Mouse (Mus musculus) heart, embryonic 10.5 days (tissue): ENCODE results near the gene Pknox2. TPM values are rescaled to one million over a fixed set of nuclear protein-coding genes. Genes with fewer than 3 reads are reported as not detected.

Experiments used
- DNase-seq: peaks from one replicate; pipeline ENCODE4 v3.0.0-alpha.2; 2017; ENCODE audit warnings: low spot score
- H3K27ac ChIP-seq: fragments of 300-500 bp; sonication (generic); 2 replicates; pipeline ENCODE4 v1.5.1; 2016; ENCODE audit warnings: mild to moderate bottlenecking
- H3K27me3 ChIP-seq: fragments of 300-500 bp; sonication (generic); 2 replicates; pipeline ENCODE4 v1.6.1; 2016; ENCODE audit warnings: mild to moderate bottlenecking; ENCODE audit not compliant: poor library complexity, insufficient read depth, severe bottlenecking
- H3K36me3 ChIP-seq: fragments of 300-500 bp; sonication (generic); 2 replicates; pipeline ENCODE4 v1.6.1; 2016; ENCODE audit warnings: mild to moderate bottlenecking, moderate library complexity
- H3K4me1 ChIP-seq: fragments of 300-500 bp; sonication (generic); 2 replicates; pipeline ENCODE4 v1.6.1; 2016; ENCODE audit warnings: mild to moderate bottlenecking
- H3K4me3 ChIP-seq: fragments of 300-500 bp; sonication (generic); 2 replicates; pipeline ENCODE4 v1.5.1; 2016; ENCODE audit warnings: mild to moderate bottlenecking, moderate library complexity
- H3K9me3 ChIP-seq: fragments of 300-500 bp; sonication (generic); 2 replicates; pipeline ENCODE4 v1.6.1; 2016; ENCODE audit warnings: mild to moderate bottlenecking, moderate library complexity
- WGBS: fragments of 180-500 bp; shearing (Covaris S2); methylation state at CpG from one replicate; pipeline ENCODE4 v1.1.7; 2016; 5-methylcytosine and 5-hydroxymethylcytosine counted together
- polyA plus RNA-seq: library from polyadenylated mRNA; unstranded; fragments of >200 nt; fragmentation: Nextera tagmentation; extraction: Ambion mirVana; gene quantifications from 2 replicates; pipeline ENCODE4 v1.2.1, GENCODE M21; 2016

Pknox2 gene
- polyA plus RNA-seq, 1 experiment from 2014 or later: 9.1 TPM

DNA sequence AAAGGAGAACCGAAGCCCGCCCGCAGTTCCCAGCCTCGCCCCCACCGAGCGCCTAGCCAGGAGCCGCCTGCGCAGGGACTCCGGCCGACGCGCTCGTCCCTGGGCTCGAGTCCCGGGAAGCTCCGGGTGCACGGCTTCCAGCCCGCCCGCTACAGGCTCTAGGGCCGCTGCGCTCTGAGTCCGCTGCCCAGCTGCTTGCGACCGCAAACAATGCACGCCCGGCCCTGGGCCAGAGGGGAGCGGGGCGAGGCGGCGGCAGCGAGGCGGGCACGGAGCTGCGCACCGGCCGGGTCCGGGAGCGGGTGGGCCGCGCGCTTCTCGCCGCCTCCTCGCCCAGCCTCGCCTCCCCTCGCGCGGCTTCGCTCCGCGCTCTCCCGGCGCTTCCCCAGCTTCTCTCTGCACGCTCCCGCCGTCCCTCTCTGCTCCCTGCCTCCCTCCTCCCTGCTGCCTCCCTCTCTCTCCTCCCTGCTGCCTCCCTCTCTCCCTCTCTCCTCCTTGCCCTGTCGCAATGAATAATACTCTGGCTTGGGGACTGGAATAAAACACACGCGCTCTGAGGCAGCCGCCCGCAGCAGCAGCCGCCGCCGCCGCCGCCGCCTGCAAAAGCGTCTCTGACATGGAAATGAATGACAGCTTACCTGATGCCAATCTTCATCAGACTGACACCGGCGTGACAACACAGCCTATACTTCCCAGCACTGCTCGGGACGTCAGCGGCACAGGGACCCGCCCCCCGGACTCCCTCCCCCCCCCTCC, 426 bp downstream of the Pknox2 start:
- peak; percentile 94 for DNase-seq
- Histone ChIP-seq H3K36me3 (no peaks in the 10 kb centered on the region), H3K27ac (peak overlapping the region; percentile 97), H3K27me3 (peaks cover 10% of the 10 kb centered on the region; the same call in 1 of the 2 replicates), H3K9me3 (no peaks in the 10 kb centered on the region), H3K4me1 (peaks cover 45% of the 10 kb centered on the region), H3K4me3 (peak overlapping the region; percentile 85)
- WGBS: under 1% methylated on average over 70 of the region's 75 CpGs

DNA sequence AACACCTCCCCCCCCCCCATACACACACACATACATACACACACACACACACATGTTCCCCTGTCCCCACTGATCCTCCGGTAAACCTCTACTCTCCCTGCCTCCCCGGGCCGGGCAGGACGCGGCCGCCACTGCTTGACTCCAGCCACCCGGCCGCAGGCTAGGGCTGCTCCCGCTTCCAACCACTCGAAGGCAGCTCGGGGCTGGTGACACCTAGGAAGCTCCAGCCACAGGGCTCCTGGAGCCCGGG, 929 bp downstream of the Pknox2 start:
- peak overlapping the region; percentile 97 for H3K27ac ChIP-seq
- no peak for DNase-seq
- H3K9me3 ChIP-seq: no peaks in the 10 kb centered on the region
- peaks cover 10% of the 10 kb centered on the region; the same call in 1 of the 2 replicates for H3K27me3 ChIP-seq
- no peaks in the 10 kb centered on the region for H3K36me3 ChIP-seq
- peak overlapping the region; percentile 85 for H3K4me3 ChIP-seq
- H3K4me1 ChIP-seq: peaks cover 50% of the 10 kb centered on the region
- WGBS: under 1% methylated on average over 12 of the region's 12 CpGs

DNA sequence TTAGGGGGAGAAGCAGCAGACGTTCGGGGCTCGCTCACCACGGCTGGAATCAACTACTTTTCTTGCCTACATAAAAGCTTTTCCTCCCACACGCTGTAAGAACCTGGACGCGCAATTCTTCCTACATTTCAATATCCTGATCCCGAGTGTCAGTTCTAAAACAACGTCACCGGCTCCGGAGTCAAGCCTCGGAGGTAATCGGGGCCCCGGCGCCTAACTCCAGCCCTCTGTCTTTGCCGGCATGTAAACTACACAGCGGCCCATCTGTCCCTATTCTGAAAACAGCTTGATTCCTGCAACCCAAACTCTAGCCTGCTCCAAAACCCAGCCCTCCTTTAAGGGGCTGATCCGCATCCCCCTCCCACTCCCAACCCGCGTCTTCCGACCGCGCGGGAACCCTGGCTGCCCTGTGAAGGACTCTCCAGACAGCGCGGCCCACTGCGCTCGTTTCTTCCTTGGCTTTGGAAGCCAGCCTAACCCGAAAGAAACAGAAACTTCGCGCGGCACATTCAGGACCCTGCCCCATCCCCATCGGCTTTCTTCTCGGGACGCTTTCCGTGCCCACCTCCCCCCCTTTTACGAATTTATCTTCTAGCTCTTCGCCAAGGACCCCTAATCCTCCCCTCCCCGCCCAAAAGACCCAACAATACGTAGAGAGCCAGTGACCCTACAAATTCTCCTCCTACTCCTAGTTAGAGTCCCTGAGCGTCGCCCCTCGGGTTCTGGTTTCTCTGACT, 1.4 kb downstream of the Pknox2 start:
- H3K4me3 ChIP-seq: peak overlapping the region; percentile 85
- peaks cover 10% of the 10 kb centered on the region; the same call in 1 of the 2 replicates for H3K27me3 ChIP-seq
- peaks cover 55% of the 10 kb centered on the region for H3K4me1 ChIP-seq
- WGBS: under 1% methylated on average over 43 of the region's 43 CpGs
- H3K36me3 ChIP-seq: no peaks in the 10 kb centered on the region
- peak; percentile 81 for DNase-seq
- H3K27ac ChIP-seq: peak overlapping the region; percentile 97
- H3K9me3 ChIP-seq: no peaks in the 10 kb centered on the region

DNA sequence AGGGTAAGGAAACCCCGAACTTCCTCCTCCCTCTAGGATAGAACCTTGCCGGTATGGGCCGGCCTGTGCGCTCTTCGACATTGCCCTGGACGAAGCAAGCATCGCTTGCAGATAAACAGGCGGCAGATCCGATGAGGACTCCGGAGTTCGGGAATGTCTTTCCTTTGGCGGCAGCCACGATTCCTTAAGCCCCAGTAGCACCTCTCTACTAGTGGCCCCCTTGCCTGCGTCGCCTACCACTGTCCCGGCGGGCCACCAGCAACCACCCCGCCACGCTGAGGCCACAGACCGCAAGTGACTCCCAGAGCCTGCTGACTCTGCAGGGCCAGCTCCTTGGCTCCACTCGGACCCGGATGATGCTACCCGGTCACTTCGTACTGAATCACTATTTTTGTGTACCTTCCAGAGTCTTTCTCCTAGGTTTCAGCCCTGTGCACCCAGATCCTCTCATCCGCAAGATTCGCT, 2.0 kb downstream of the Pknox2 start:
- H3K4me1 ChIP-seq: peaks cover 61% of the 10 kb centered on the region
- peak overlapping the region; percentile 85 for H3K4me3 ChIP-seq
- WGBS: under 1% methylated on average over 26 of the region's 26 CpGs
- DNase-seq: peak; percentile 84
- no peaks in the 10 kb centered on the region for H3K36me3 ChIP-seq
- H3K27ac ChIP-seq: peak overlapping the region; percentile 97
- H3K9me3 ChIP-seq: no peaks in the 10 kb centered on the region
- H3K27me3 ChIP-seq: peaks cover 10% of the 10 kb centered on the region; the same call in 1 of the 2 replicates

DNA sequence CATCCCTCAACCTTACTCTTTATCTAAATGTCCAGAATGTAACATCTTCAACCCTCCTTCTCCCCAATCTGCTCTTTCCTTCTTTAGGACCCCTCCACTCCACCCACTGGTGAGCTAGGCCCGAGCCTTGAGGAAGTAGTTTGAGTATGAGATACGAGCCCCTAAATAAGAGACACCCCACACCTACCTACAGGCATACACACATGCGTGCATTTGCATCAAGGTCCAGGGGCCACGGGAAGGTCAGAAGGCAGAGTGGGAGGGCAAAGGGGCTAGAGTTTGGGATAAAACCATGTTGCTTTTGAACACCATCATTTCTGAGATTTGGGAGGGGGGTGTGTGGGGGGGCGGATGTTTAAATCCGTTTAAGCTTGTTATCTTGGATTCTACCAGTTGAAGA, 2.5 kb downstream of the Pknox2 start:
- H3K4me3 ChIP-seq: peak overlapping the region; percentile 85
- no peak for DNase-seq
- 5% methylated on average over 6 of the region's 6 CpGs for WGBS
- H3K9me3 ChIP-seq: no peaks in the 10 kb centered on the region
- peaks cover 10% of the 10 kb centered on the region; the same call in 1 of the 2 replicates for H3K27me3 ChIP-seq
- peaks cover 66% of the 10 kb centered on the region for H3K4me1 ChIP-seq
- H3K36me3 ChIP-seq: no peaks in the 10 kb centered on the region
- H3K27ac ChIP-seq: peak overlapping the region; percentile 97

DNA sequence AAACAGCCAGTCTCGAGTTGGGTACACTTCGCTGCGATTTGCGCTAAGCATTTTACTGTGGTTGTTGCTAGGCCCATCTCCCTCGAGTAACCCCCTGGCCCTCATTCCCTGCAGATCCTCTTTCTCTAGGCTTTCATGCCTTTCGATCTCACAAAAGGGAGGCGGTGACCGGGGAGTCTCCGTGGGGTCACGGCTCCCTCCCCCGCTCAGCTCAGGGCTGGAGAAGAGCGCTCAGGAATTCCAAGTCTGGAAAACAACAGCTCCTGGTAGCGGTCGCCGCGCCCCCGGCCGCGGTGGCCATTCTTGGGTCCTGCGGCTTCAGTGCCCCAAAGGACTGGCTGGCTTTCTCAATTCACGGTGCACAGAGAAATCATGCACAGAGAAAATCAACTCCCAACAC, 3.0 kb downstream of the Pknox2 start:
- no peaks in the 10 kb centered on the region for H3K9me3 ChIP-seq
- under 1% methylated on average over 21 of the region's 21 CpGs for WGBS
- peaks cover 10% of the 10 kb centered on the region; the same call in 1 of the 2 replicates for H3K27me3 ChIP-seq
- H3K4me1 ChIP-seq: peaks cover 71% of the 10 kb centered on the region
- peak overlapping the region; percentile 85 for H3K4me3 ChIP-seq
- DNase-seq: peak; percentile 82
- H3K36me3 ChIP-seq: no peaks in the 10 kb centered on the region
- peak overlapping the region; percentile 97 for H3K27ac ChIP-seq

DNA sequence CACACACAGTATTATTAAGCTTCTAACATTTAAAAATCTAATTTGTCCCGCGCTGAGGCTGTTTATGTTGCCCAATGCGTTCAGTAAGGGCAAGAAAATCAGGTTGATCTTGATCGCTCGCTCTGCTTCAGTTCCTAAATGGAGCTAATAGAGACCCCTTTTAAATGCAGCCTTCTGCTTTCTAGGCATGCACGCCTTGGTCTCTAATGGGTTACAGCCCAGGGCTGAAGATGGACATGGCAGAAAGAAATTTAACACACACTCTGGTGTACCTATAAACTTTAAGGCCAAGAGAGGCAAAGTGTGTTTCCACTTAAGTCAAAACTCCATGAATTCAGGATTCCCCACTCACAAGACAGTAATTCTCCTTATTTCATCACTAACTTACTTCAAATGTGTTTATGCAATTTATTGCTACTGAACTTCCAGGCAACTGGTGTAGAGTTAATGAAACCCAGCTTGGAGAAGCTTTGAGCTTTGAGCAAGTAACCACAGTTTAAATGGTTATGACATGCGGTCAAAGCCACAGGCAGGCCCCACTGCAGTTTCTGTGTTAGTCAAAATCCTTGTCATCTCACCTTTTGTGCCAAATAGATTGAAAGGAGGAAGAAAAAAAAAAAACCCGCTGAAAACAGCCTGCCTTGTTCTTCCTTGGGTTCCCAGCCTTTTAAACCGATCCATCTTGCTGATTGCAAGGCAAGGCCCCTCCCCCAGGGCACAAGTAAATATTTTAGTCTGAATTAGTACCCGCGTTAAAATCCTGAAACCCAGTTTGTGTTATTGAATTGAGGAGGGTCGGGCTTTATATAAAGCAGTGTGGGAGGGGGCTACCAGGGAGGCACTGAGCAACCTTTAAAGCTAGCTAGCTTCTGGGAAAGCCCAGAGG, 3.9 kb downstream of the Pknox2 start:
- no peaks in the 10 kb centered on the region for H3K9me3 ChIP-seq
- WGBS: 40% methylated on average over 12 of the region's 12 CpGs
- peaks cover 76% of the 10 kb centered on the region for H3K4me1 ChIP-seq
- H3K27ac ChIP-seq: peak overlapping the region; percentile 97
- H3K36me3 ChIP-seq: no peaks in the 10 kb centered on the region
- no peak for DNase-seq
- H3K27me3 ChIP-seq: peaks cover 5% of the 10 kb centered on the region; the same call in 1 of the 2 replicates
- peak overlapping the region; percentile 85 for H3K4me3 ChIP-seq

DNA sequence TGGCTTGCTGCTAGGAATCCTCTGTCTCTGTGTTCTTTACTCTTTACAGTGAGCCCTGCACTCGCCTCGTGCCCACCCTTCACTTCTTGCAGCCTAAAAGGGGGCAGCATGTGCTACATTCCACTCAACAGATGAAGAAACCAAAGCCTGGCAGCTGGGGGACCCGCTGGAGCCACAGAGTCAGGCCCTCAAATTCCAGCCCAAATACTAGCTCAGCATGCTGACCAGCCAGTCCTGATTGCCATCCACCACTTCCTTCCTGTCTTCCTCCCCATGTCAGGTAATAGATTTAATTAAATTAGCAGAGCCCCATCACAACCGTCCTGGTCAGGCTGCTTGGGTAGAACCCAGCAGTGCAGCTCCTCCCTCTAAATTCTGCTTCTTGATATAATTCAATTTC, 5.1 kb downstream of the Pknox2 start:
- Histone ChIP-seq H3K27me3 (no peaks in the 10 kb centered on the region; the same call in 1 of the 2 replicates), H3K4me1 (peaks cover 76% of the 10 kb centered on the region), H3K27ac (peak overlapping the region; percentile 86; the same call in 1 of the 2 replicates), H3K9me3 (no peaks in the 10 kb centered on the region), H3K36me3 (no peaks in the 10 kb centered on the region), H3K4me3 (no peak overlapping the region)
- DNase-seq: no peak
- 27% methylated on average over 4 of the region's 4 CpGs for WGBS

DNA sequence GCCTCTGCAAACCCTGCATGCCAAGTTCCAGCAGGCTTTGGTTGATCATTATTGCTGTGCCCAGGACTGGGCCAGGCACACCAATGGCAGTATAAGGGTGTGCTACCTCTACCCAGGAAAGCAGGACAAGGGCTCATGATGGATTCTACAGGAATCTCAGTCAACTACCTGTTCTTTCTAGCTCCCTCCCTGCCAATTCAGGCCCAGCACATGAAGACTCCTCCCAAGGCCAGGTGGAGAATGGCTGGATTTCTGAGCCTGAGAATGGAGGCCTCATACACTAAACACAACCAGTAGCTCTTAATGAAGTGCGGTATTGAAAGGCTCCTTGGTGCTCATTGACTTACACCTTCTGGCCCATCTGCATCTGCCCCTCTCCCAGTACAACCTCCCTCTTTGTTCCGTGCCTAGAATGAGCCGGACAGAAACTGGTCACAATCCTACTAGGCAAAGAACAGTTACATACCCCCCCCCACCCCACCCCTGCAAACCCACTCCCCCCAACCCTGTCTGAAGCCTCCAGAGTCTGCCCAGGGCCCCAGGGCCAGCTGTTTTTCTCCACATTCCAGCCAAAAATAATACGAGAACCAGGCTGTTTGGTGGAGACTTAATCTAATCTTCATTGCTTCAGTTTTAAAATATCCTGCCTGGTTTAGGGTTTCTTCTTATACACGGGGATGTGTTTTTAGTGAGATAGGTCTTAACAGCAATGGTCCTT, 6.6 kb downstream of the Pknox2 start:
- Histone ChIP-seq H3K9me3 (no peaks in the 10 kb centered on the region), H3K4me3 (no peak overlapping the region), H3K36me3 (no peaks in the 10 kb centered on the region), H3K27me3 (no peaks in the 10 kb centered on the region; the same call in 1 of the 2 replicates), H3K27ac (peak overlapping the region; percentile 86), H3K4me1 (peaks cover 73% of the 10 kb centered on the region)
- DNase-seq: no peak
- WGBS: 23% methylated on average over 5 of the region's 5 CpGs

DNA sequence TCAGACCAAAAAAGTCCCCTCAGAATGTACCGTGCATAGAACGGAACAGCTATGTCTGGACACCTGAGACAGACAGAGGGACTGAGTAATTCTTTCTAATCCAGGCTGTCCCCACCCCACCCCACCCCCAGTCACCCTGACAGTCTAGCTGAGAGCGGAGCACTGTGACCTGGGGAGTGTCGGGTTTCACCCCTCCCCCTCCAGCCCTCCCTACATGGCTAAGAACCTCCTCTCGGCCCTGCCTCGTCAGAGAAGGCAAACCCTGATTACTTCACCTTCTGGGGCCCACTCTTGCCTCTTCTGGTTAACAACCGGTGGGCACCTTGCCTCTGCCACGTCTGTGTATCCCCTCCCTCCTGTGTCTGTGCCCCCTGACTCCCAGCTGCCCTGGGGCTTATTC, 7.7 kb downstream of the Pknox2 start:
- H3K36me3 ChIP-seq: no peaks in the 10 kb centered on the region
- H3K9me3 ChIP-seq: no peaks in the 10 kb centered on the region
- H3K27ac ChIP-seq: peak overlapping the region; percentile 86
- whole genome bisulfite sequencing: 0% methylated on average over 8 of the region's 8 CpGs
- H3K27me3 ChIP-seq: no peaks in the 10 kb centered on the region; the same call in 1 of the 2 replicates
- peak overlapping the region; percentile 35 for H3K4me3 ChIP-seq
- H3K4me1 ChIP-seq: peaks cover 62% of the 10 kb centered on the region
- DNase-seq: peak; percentile 89

DNA sequence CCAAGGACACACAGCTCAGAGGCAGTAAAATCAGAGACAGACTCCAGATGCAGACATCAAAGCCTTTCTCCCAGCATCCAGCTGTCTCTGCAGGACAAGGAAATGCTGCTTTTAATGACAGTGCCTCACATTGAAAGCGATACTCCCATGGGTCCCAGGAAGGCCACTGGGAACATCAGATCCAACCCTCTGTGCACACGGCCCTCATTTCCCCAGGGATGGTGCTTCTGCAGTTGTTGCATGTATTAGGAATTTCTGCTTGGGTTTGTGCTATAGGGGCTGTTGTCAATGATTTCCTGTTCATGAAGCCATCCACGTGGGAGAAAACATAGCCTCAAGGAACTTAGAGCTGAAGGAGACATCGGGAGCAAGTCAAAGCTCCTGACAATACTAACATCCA, 8.3 kb downstream of the Pknox2 start:
- 33% methylated on average over 4 of the region's 4 CpGs for WGBS
- Histone ChIP-seq H3K27ac (peak overlapping the region; percentile 86; the same call in 1 of the 2 replicates), H3K27me3 (no peaks in the 10 kb centered on the region; the same call in 1 of the 2 replicates), H3K4me3 (0 out of 2 replicates have a peak overlapping the region, but pooled peaks have one; percentile 35), H3K4me1 (peaks cover 55% of the 10 kb centered on the region), H3K36me3 (no peaks in the 10 kb centered on the region), H3K9me3 (no peaks in the 10 kb centered on the region)
- DNase-seq: no peak

DNA sequence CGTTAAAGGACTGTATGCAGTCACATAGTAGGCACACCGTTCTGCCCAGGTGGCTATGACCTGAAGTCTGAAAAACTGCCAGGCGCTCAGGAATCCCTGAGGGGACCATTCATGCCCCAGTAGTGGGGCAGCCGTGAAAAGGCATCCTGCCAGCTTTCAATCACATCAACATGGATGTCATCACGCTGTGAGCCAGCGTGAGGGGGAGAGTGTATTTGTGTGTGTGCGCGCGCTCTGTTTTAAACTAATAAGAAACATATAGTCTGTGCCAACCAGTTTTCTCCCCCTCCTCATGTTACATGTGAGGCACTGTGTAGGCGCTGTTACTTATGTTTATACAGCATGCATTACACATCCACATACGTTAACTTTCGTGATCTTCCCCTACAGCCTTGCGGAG, 10.9 kb downstream of the Pknox2 start:
- no peak for DNase-seq
- Histone ChIP-seq H3K4me3 (no peak overlapping the region), H3K36me3 (no peaks in the 10 kb centered on the region), H3K4me1 (peaks cover 34% of the 10 kb centered on the region), H3K9me3 (no peaks in the 10 kb centered on the region), H3K27ac (no peak overlapping the region), H3K27me3 (no peaks in the 10 kb centered on the region; the same call in 1 of the 2 replicates)
- 83% methylated on average over 13 of the region's 13 CpGs for WGBS
